Mouse (Mus musculus) 3134 (cell line): ENCODE data around the gene Krt80.

Experiments used
- DNase-seq: peaks from one replicate; pipeline ENCODE4 v3.0.0-alpha.2; 2011; ENCODE audit warnings: low spot score; ENCODE audit not compliant: insufficient read length; ENCODE audit errors: extremely low read depth

Krt80 gene

GRCm38 (mm10) chr15:101370101-101370911 is at the start of gene Krt80:
Krt80 (minus strand) TSS chr15:101370162.
- DNase-seq, result peak; percentile 94

- DNase-seq, result no peak
These were observed 49.0 kb upstream of the Krt80 start for GRCm38 (mm10) chr15:101418950-101419349.

GRCm38 (mm10) chr15:101414807-101415565 is 45.0 kb upstream of the Krt80 start:
- DNase-seq, result no peak

GRCm38 (mm10) chr15:101413916-101414635 is 44.1 kb upstream of the Krt80 start:
- DNase-seq, result peak; percentile 23

DNA sequence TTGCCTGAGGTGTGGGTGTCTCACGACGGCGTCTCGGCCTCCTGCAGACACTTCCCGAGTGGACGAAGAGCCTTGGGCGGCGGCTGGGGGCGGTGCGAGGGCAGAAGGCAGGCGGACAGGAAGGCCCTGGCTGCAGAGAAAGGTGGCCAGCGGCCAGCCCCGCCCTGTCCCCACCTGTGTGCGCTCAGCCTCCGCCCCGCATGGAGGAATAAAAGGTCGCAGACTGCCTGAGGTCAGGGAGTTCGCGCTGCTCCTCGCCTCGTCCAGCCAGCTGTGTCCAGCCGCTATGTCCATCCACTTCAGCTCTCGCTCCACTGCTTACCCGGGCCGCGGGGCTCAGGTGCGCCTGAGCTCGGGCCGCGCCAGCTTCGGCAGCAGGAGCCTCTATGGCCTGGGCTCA is 42.2 kb upstream of the Krt80 start:
- no peak for DNase-seq

- DNase-seq, result peak; percentile 26
These were observed 40.8 kb upstream of the Krt80 start, which contains the start of gene Krt7 for GRCm38 (mm10) chr15:101410775-101411174. Krt7 (plus strand) TSS chr15:101411043.

GRCm38 (mm10) chr15:101398269-101398668 is 28.3 kb upstream of the Krt80 start:
- DNase-seq, result peak; percentile 65

DNA sequence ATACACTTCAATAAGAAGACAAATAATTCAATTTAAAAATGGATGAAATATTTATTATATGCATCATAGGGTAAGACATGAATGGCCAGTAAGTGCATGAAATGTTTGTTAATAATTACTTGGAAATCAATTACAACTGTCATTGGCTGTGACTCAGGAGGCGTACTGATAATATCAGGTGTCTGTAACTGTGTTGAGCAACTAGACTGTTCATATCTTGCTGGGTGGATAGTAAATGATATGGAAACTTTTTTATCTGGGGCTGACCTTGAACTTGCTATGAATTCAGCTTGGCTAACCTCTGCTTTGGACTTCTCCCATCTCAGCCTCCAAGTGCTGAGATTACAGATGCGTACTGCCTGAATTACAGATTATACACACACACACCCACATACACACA is 27.7 kb upstream of the Krt80 start:
- DNase-seq, result no peak

DNA sequence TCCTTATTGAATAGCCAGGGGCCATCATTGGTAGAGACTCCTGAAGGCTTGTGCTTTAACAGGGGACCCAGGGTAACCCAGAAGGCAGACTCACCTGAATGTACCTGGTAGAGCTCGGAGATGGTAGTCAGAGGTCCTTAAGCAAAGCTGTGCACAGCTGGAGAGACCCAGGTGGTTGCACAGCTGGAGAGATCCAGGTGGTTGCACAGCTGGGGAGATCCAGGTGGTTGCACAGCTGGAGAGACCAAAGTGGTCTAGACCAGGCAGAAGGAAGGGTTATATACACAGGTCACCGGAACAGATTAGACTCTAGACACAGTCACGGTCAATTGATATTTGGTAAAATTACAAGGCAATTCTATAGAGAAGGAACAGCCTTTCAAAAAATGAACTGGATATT is 27.0 kb upstream of the Krt80 start:
- no peak for DNase-seq

DNA sequence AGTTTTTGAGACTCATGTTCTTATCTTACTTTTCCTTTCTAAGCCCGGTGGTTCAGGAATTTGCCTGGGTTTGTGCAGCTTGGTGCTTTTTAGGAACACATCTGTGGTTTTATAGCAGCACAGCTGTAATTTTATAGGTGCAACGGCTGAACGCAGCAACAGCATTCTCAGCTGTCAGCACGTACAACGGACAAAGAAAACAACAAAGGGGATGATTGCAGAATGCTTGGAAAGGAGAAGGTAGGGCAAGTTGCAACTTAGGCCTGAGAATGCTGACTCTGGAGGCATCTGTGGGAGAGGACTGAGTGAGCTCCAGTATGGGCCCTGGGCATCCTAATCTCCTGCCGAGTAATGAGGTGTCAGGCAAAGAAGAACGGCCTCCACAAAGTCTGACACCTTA is 26.5 kb upstream of the Krt80 start:
- DNase-seq, result no peak

- no peak for DNase-seq
These were observed 24.9 kb upstream of the Krt80 start for GRCm38 (mm10) chr15:101394908-101395307.

DNA sequence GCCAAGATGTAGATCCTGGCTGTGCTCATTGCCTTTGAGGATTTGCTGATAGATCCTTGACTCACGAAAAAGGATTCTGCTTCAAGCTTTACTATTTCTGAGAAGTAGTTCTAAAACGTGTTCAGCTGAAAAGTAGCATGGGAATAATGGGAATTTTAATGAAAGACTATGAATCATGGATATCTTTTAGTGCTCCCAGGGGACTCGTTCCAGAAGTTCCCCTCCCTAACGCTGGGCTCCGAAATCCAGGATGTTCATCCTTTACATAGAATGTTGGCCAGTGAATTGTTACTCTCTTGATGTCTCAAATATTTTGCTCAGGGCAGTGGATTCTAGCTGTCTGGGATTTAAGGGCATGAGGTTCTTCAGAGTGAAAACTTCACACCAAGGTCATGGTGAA is 22.3 kb upstream of the Krt80 start:
- peak; percentile 32 for DNase-seq

DNA sequence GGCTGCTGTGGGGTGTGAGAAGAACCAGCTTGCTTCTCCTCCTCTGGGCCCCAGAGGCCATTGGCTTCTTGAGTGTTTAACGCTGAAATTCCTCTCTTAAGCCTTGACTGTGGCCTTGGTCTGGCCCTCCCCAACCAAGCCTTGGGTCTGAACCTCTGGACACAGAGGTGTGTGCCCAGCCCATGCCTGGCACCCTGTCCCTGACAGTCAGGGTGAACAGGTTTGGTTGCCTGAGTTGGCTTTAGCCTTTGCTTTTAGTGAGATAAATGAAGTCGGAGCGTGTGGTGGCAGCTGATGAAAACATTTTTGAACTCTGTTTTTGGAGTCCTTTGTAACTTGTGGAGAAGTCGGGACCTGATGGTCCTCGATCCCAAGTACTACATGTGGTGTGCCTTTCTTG is 20.2 kb upstream of the Krt80 start:
- no peak for DNase-seq

DNA sequence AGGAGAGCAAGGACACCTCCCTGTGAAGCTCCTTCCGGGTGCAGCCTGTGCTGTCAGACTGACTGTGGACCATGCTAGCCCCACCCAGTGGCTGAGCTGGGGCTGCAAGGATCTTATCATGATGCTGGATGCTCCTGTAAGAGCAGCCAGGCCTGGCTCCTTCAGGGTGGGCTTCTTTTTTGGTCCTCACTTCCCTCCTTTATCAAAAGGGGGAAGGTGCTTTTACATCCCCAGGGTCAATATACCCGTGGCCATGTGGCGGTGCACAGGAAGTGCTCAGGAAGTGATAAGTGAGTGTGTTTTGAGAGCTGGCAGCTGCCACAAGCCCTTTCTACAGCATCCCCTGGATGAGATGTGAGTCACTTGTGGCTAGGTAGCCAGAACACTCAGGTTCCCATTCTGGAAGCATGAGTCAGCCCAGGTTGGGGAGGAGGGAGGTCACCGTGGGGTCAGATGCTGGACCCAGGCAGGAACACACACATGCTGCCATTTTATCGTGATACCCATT is 18.1 kb upstream of the Krt80 start:
- DNase-seq, result peak; percentile 75

DNA sequence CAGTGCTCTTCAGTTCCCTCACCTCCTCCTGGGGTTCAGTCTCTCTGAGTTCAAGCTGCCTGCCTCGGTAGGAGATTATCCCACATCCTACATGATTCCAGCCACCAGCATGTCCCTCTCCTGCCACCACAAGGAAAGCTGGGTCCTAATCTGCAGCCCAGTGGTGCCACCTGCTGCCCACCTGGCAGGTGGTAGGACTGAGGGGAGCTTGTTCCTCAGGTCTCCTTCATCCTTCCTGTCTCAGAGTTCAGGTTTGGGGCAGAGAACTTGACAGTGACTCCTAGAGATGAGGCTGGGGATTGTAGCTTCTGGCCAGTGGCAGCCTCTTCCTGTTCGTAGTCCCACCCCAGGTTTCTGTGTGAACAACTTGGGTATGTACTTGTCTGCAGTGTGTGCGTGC is 17.2 kb upstream of the Krt80 start:
- DNase-seq, result no peak

GRCm38 (mm10) chr15:101385064-101385463 is 15.1 kb upstream of the Krt80 start:
- DNase-seq, result peak; percentile 52

- DNase-seq, result no peak
These were observed 14.6 kb upstream of the Krt80 start for GRCm38 (mm10) chr15:101384610-101385009.

GRCm38 (mm10) chr15:101382811-101383210 is 12.8 kb upstream of the Krt80 start:
- DNase-seq, result peak; percentile 94

DNA sequence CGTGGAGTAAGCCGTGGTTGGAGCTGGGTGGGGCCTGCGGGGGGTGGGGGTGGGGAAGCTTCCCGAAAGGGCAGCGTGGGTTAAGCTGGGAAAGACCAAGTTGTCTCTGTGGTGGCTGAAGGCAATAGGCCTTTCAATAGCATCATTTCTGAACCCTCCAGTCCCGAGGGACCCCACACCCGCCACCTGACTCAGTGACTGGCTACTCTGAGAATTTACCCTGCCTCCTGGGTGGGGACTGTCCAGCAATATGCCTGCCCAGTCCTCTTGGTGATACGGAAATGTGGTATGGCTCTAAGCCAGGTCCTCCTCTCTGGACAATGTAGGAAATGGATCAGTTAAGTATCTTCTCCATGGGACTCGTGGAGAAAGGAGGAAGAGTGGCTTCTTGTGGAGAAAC is 11.8 kb upstream of the Krt80 start:
- peak; percentile 94 for DNase-seq

DNA sequence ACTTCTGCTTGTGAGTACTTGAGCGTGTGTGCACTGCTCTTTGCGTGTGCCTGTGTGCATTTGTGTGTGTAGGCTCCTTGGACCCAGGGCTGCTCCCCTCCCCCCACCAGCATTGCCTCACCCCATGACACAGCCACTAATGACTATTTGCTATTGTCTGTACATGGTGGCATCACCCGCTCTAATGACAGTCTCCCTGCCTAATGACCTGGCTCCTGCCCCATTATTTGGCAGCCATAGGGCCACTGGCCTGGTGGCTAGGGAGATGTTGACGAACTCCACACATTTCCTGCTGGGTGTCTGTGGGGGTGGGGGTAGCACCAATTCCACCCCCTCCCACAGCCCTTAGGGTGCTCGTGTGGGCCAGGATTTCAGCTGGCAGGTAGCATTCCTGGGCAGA is 8.7 kb upstream of the Krt80 start:
- no peak for DNase-seq

GRCm38 (mm10) chr15:101376776-101377061 is 6.8 kb upstream of the Krt80 start:
- no peak for DNase-seq
